Mouse (Mus musculus) liver, embryonic 14.5 days (tissue): ENCODE results near the gene Ston1.

ENCODE experiments used
- CTCF ChIP-seq: IDR thresholded peaks from 2 replicates; pipeline ENCODE4 v1.5.1; 2016; ENCODE audit warnings: antibody characterized with exemption, low read depth, control low read depth
- EP300 ChIP-seq: IDR thresholded peaks from 2 replicates; pipeline ENCODE4 v1.6.1; 2016; ENCODE audit warnings: antibody characterized with exemption, low read depth

DNA sequence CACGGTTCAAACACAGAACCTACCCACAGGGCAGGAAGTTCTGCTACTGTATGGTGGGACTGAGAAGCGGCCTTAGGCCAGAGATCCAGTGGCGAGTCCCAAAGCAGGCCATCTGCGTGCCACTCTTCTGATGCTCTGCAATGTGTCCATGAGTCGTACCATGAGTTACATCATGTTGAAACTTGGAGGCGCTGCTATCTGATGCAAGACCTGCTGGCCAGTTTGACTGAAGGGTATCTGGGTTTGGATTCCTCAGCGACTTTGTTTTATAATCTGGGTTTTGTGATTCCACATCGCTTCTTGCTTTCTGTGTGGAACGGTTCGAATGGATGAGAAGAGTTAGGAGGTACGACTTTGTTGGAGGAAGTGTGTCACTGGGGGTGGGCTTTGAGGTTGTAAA is 47.8 kb downstream of the Ston1 start:
- no peak for TF ChIP-seq EP300
- no peak for TF ChIP-seq CTCF
